Mouse (Mus musculus) cerebellum, adult 2 months (tissue): Measurements from ENCODE around the gene Per3. TPM values are rescaled to one million over a fixed set of nuclear protein-coding genes. Genes with fewer than 3 reads are reported as not detected.
A peak's percentile ranks its signal among the peaks of the same experiment; 100 is the strongest.
"Not testable (repeated sequence)": the region's sequence is repeated elsewhere in the genome, so short reads cannot be mapped to it uniquely, and the experiment has no call there.

ENCODE experiments used
- DNase-seq, 2 experiments: peaks; one replicate each; pipeline ENCODE4 v3.0.0; 2021
- H3K27ac ChIP-seq: fragments of 200-500 bp; 2 replicates; pipeline ENCODE4 v1.5.1; 2012; ENCODE audit warnings: low read length, control low read depth, inconsistent platforms; ENCODE audit not compliant: insufficient read depth
- H3K27me3 ChIP-seq: fragments of 200-500 bp; 2 replicates; pipeline ENCODE4 v1.6.1; 2012; ENCODE audit warnings: inconsistent platforms, mild to moderate bottlenecking, low read length, moderate library complexity; ENCODE audit not compliant: control insufficient read depth, insufficient read depth
- H3K4me1 ChIP-seq: fragments of 200-500 bp; 2 replicates; pipeline ENCODE4 v1.6.1; 2011; ENCODE audit warnings: low read length; ENCODE audit not compliant: control insufficient read depth, insufficient read depth
- H3K4me3 ChIP-seq: fragments of 200-500 bp; replicated peaks from 2 replicates; pipeline ENCODE3; 2011; ENCODE audit warnings: mild to moderate bottlenecking, low read depth, low read length, control low read depth; ENCODE audit not compliant: insufficient read depth
- CTCF ChIP-seq: fragments of 200-500 bp; IDR thresholded peaks from 2 replicates; pipeline ENCODE4 v1.5.1; 2011; ENCODE audit warnings: low read depth, mild to moderate bottlenecking, control low read depth, low read length, moderate library complexity, borderline replicate concordance; ENCODE audit not compliant: insufficient read depth
- POLR2A ChIP-seq: fragments of 200-500 bp; IDR thresholded peaks from 2 replicates; pipeline ENCODE4 v1.6.1; 2011; ENCODE audit warnings: low read length, control low read depth, borderline replicate concordance; ENCODE audit not compliant: insufficient read depth
- WGBS: fragments of 180-500 bp; shearing (Covaris S2); methylation state at CpG from one replicate; pipeline ENCODE4 v1.1.7; 2018; 5-methylcytosine and 5-hydroxymethylcytosine counted together
- polyA plus RNA-seq: library from polyadenylated mRNA; depleted of rRNA; stranded (reverse); fragments of >200 nt; gene quantifications from 2 replicates; pipeline ENCODE4 v1.2.3, GENCODE M21; 2012

The Per3 gene
- polyA plus RNA-seq, 1 experiment: 40.0 TPM

GRCm38 (mm10) chr4:151046524-151046923 is 2.1 kb upstream of the Per3 start:
- H3K4me1 ChIP-seq: peaks cover 10% of the 10 kb centered on the region; the same call in 1 of the 2 replicates
- no peak for DNase-seq
- no peak overlapping the region for H3K4me3 ChIP-seq
- 82% methylated on average over 3 of the region's 3 CpGs for WGBS
- no peak overlapping the region for H3K27ac ChIP-seq
- TF ChIP-seq POLR2A (no peak), CTCF (no peak)
- no peaks in the 10 kb centered on the region for H3K27me3 ChIP-seq

- peaks cover 10% of the 10 kb centered on the region for H3K4me1 ChIP-seq
- peak overlapping the region; percentile 52 for H3K27ac ChIP-seq
- H3K27me3 ChIP-seq: no peaks in the 10 kb centered on the region
- TF ChIP-seq POLR2A (peak; percentile 57; the same call in 1 of the 2 replicates), CTCF (no peak)
- peak in 1 of 2 experiments; percentile 64 for DNase-seq
- H3K4me3 ChIP-seq: peak overlapping the region; percentile 52
- WGBS: under 1% methylated on average over 21 of the region's 21 CpGs
Observed at GRCm38 (mm10) chr4:151044944-151045570, 592 bp upstream of the Per3 start.

DNA sequence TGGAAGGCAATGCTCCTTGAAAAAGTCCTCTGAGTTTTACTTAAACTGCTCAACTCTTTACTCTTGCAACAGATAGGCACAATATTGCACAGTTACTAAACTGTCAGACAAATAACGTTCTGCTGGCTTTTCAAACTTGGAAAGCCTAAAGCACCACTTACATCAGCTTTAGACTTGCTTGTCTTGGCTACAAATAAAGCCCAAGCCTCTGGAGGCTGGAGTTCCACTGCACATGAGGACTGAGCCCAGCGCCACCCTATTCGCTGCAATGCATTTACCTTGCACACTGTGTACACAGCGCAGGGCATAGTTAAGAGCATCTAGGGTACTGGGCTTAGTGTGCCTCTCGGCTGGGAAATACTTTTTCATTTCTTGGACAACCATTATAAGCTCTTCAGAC is 1.2 kb downstream of the Per3 start:
- 0 out of 2 replicates have a peak, but pooled peaks have one; percentile 11 for TF ChIP-seq POLR2A
- no peak for TF ChIP-seq CTCF
- 6% methylated on average over 5 of the region's 5 CpGs for WGBS
- DNase-seq: peak; percentile 41 to 49
- no peak overlapping the region; the same call in 1 of the 2 replicates for H3K27ac ChIP-seq
- peak overlapping the region; percentile 96 for H3K4me3 ChIP-seq
- no peaks in the 10 kb centered on the region for H3K27me3 ChIP-seq
- H3K4me1 ChIP-seq: peaks cover 10% of the 10 kb centered on the region

- TF ChIP-seq POLR2A (no peak), CTCF (no peak)
- no peak for DNase-seq
- Histone ChIP-seq H3K4me1 (peaks cover 10% of the 10 kb centered on the region), H3K4me3 (no peak overlapping the region), H3K27ac (no peak overlapping the region), H3K27me3 (no peaks in the 10 kb centered on the region)
- 94% methylated on average over 5 of the region's 5 CpGs for WGBS
Observed at GRCm38 (mm10) chr4:151041506-151041905, 3.0 kb downstream of the Per3 start.

GRCm38 (mm10) chr4:151037800-151038199 is 6.7 kb downstream of the Per3 start:
- Histone ChIP-seq H3K27ac (no peak overlapping the region), H3K27me3 (no peaks in the 10 kb centered on the region), H3K4me1 (peaks cover 3% of the 10 kb centered on the region), H3K4me3 (no peak overlapping the region)
- TF ChIP-seq POLR2A (no peak), CTCF (no peak)
- 91% methylated on average over 11 of the region's 11 CpGs for WGBS
- DNase-seq: no peak

DNA sequence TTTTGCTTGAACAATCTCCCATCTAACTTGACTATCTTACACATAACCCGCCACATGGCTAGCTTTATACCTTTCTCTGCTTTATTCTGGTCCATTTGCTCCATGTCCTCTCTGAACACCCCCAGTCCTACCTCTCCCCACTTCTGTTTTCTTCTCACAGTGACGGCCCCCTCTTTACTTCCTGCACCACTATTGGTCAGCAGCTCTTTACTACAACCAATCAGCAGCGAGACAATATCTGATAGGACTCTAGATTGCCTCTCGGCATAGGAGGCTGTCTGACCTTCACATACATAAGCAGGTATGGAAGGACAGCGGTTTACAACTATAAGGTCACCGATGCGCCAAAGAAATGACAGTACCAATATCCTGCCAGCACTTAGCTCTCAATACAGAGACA is 7.9 kb downstream of the Per3 start:
- Histone ChIP-seq H3K4me1 (no peaks in the 10 kb centered on the region; the same call in 1 of the 2 replicates), H3K27ac (no peak overlapping the region), H3K4me3 (no peak overlapping the region), H3K27me3 (no peaks in the 10 kb centered on the region)
- TF ChIP-seq POLR2A (no peak), CTCF (no peak)
- DNase-seq: no peak
- 91% methylated on average over 7 of the region's 7 CpGs for WGBS

- TF ChIP-seq CTCF: peak; percentile 80
- no peak for TF ChIP-seq POLR2A
- Histone ChIP-seq H3K4me3 (no peak overlapping the region), H3K27me3 (no peaks in the 10 kb centered on the region), H3K27ac (no peak overlapping the region), H3K4me1 (no peaks in the 10 kb centered on the region)
- DNase-seq: peak; percentile 24 to 44
- WGBS: 51% methylated on average over 6 of the region's 6 CpGs
Observed at GRCm38 (mm10) chr4:151027001-151027400, 17.5 kb downstream of the Per3 start.

DNA sequence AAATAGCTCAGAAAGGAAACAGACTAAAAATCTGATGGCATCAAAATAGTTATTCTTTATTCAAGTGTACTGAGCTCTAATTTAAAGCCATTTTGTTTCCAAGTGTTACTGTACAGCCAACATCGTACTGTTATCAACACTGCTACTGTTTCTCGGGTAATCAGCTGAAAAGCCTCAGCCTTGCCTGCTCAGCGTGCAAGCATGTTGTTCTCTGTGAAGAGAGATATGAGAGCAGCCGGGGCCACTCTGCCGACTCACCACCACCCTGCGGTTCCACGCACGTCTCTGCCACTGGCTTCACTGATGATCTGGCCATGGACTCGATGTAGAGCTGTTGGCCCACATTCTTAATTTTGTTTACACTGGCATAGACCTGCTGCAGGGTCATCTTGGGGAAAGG is 20.3 kb downstream of the Per3 start:
- DNase-seq: no peak
- TF ChIP-seq CTCF: no peak
- no peak for TF ChIP-seq POLR2A
- H3K4me3 ChIP-seq: no peak overlapping the region
- no peaks in the 10 kb centered on the region for H3K4me1 ChIP-seq
- H3K27me3 ChIP-seq: no peaks in the 10 kb centered on the region
- WGBS: 79% methylated on average over 9 of the region's 9 CpGs
- no peak overlapping the region for H3K27ac ChIP-seq

DNA sequence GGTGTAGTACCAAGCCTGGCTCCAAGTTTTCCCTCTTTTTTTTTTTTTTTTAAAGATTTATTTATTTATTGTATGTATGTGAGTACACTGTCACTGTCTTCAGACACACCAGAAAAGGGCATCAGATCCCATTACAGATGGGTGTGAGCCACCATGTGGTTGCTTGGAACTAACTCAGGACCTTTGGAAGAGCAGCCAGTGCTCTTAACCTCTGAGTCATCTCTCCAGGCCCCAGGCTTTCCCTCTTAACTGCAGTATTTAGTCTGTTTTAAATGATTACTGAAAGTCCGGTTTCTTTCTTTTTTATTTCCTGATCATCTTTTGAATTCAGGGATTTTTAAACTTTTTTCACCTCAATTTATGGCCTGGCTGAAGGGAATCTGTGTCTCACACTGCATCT is 27.1 kb downstream of the Per3 start:
- H3K27ac ChIP-seq, DNase-seq, H3K4me3 ChIP-seq, H3K27me3 ChIP-seq, H3K4me1 ChIP-seq: not testable (repeated sequence)
- WGBS: 92% methylated on average over 1 of the region's 1 CpGs
